Mouse (Mus musculus): ENCODE results near the gene Xrn1. TPM values are rescaled to one million over a fixed set of nuclear protein-coding genes. Genes with fewer than 3 reads are reported as not detected.

The Xrn1 gene
- polyA plus RNA-seq, 1 experiment from 2014 or later, result 19.4 TPM

- no peaks in the 10 kb centered on the region for H3K27me3 ChIP-seq (replicated peaks; ENCODE audit: control insufficient read depth, insufficient read depth, low read length)
- no peak overlapping the region for H3K27ac ChIP-seq (ENCODE audit: low read depth)
- 69% methylated on average over 3 of the region's 3 CpGs for WGBS
- no peak overlapping the region for H3K4me2 ChIP-seq (ENCODE audit: low read length)
- H3K9ac ChIP-seq (ENCODE audit: low read length), result no peak overlapping the region
- no peaks in the 10 kb centered on the region for H3K4me1 ChIP-seq (replicated peaks; ENCODE audit: control insufficient read depth, insufficient read depth, low read length)
- no peak overlapping the region for H3K4me3 ChIP-seq (ENCODE audit: low read depth, low read length)
- H3K36me3 ChIP-seq (ENCODE audit: control insufficient read depth, insufficient read depth, low read length), result peaks cover 84% of the 10 kb centered on the region
- DNase-seq (ENCODE audit: low spot score) (no peak), ATAC-seq (replicated peaks; ENCODE audit: low FRiP score, low TSS enrichment, low read depth) (no peak)
- no peaks in the 10 kb centered on the region for H3K9me3 ChIP-seq (ENCODE audit: control insufficient read depth, low read length)
These were observed 73.4 kb downstream of the Xrn1 start for GRCm38 (mm10) chr9:96027913-96028312.

- Histone ChIP-seq H3K9me3 (ENCODE audit: control insufficient read depth, low read length) (no peaks in the 10 kb centered on the region), H3K27me3 (replicated peaks; ENCODE audit: control insufficient read depth, insufficient read depth, low read length) (no peaks in the 10 kb centered on the region), H3K27ac (ENCODE audit: low read depth) (no peak overlapping the region), H3K4me3 (ENCODE audit: low read depth, low read length) (no peak overlapping the region), H3K36me3 (ENCODE audit: control insufficient read depth, insufficient read depth, low read length) (peaks cover 80% of the 10 kb centered on the region), H3K9ac (ENCODE audit: low read length) (no peak overlapping the region), H3K4me1 (replicated peaks; ENCODE audit: control insufficient read depth, insufficient read depth, low read length) (no peaks in the 10 kb centered on the region), H3K4me2 (ENCODE audit: low read length) (no peak overlapping the region)
- 56% methylated on average over 1 of the region's 1 CpGs for WGBS
- DNase-seq (ENCODE audit: low spot score), result peak; percentile 60
- no peak for ATAC-seq (replicated peaks; ENCODE audit: low FRiP score, low TSS enrichment, low read depth)
These were observed 74.3 kb downstream of the Xrn1 start for GRCm38 (mm10) chr9:96028818-96029217.

GRCm38 (mm10) chr9:96029886-96030285 is 75.3 kb downstream of the Xrn1 start:
- Histone ChIP-seq H3K27me3 (replicated peaks; ENCODE audit: control insufficient read depth, insufficient read depth, low read length) (no peaks in the 10 kb centered on the region), H3K4me3 (ENCODE audit: low read depth, low read length) (no peak overlapping the region), H3K4me1 (replicated peaks; ENCODE audit: control insufficient read depth, insufficient read depth, low read length) (no peaks in the 10 kb centered on the region), H3K9me3 (ENCODE audit: control insufficient read depth, low read length) (no peaks in the 10 kb centered on the region), H3K4me2 (ENCODE audit: low read length) (no peak overlapping the region), H3K9ac (ENCODE audit: low read length) (no peak overlapping the region), H3K36me3 (ENCODE audit: control insufficient read depth, insufficient read depth, low read length) (peaks cover 81% of the 10 kb centered on the region), H3K27ac (ENCODE audit: low read depth) (no peak overlapping the region)
- ATAC-seq (replicated peaks; ENCODE audit: low FRiP score, low TSS enrichment, low read depth) (no peak), DNase-seq (ENCODE audit: low spot score) (no peak)
- 95% methylated on average over 5 of the region's 5 CpGs for WGBS

GRCm38 (mm10) chr9:96035371-96036086 is 81.0 kb downstream of the Xrn1 start:
- H3K4me3 ChIP-seq (ENCODE audit: low read depth, low read length), result no peak overlapping the region
- no peak overlapping the region for H3K4me2 ChIP-seq (ENCODE audit: low read length)
- H3K27me3 ChIP-seq (replicated peaks; ENCODE audit: control insufficient read depth, insufficient read depth, low read length), result no peaks in the 10 kb centered on the region
- ATAC-seq (replicated peaks; ENCODE audit: low FRiP score, low TSS enrichment, low read depth) (no peak), DNase-seq (ENCODE audit: low spot score) (no peak)
- no peak overlapping the region for H3K27ac ChIP-seq (ENCODE audit: low read depth)
- 90% methylated on average over 3 of the region's 3 CpGs for WGBS
- H3K4me1 ChIP-seq (replicated peaks; ENCODE audit: control insufficient read depth, insufficient read depth, low read length), result no peaks in the 10 kb centered on the region
- peaks cover 70% of the 10 kb centered on the region for H3K36me3 ChIP-seq (ENCODE audit: control insufficient read depth, insufficient read depth, low read length)
- H3K9ac ChIP-seq (ENCODE audit: low read length), result no peak overlapping the region
- no peaks in the 10 kb centered on the region for H3K9me3 ChIP-seq (ENCODE audit: control insufficient read depth, low read length)

DNA sequence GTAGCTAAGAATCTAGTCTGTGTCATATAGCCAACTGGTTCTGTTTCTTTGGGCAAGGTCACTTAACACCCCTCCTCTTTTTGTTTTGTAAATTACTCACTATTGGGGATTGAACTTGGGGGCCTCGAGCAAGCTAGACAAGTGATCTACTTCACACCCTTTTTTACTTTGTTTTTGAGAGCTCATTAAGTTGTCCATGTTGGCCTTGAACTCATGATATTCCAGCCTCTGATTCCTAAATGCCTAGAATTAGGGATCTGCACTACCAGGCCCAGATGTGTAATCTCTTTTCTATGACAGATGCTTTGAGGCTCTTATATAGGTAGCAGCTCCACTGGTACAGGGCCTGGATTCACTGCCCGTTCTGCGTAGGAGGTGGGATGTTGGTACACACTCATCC is 89.7 kb downstream of the Xrn1 start:
- Histone ChIP-seq H3K27me3 (replicated peaks; ENCODE audit: control insufficient read depth, insufficient read depth, low read length) (no peaks in the 10 kb centered on the region), H3K27ac (ENCODE audit: low read depth) (no peak overlapping the region), H3K4me1 (replicated peaks; ENCODE audit: control insufficient read depth, insufficient read depth, low read length) (no peaks in the 10 kb centered on the region), H3K36me3 (ENCODE audit: control insufficient read depth, insufficient read depth, low read length) (peaks cover 75% of the 10 kb centered on the region), H3K9ac (ENCODE audit: low read length) (no peak overlapping the region), H3K4me3 (ENCODE audit: low read depth, low read length) (no peak overlapping the region), H3K9me3 (ENCODE audit: control insufficient read depth, low read length) (no peaks in the 10 kb centered on the region), H3K4me2 (ENCODE audit: low read length) (no peak overlapping the region)
- ATAC-seq (replicated peaks; ENCODE audit: low FRiP score, low TSS enrichment, low read depth), result no peak
- 99% methylated on average over 3 of the region's 3 CpGs for WGBS
- no peak for DNase-seq (ENCODE audit: low spot score)

GRCm38 (mm10) chr9:96051501-96051900 is 96.9 kb downstream of the Xrn1 start:
- Histone ChIP-seq H3K4me1 (replicated peaks; ENCODE audit: control insufficient read depth, insufficient read depth, low read length) (no peaks in the 10 kb centered on the region), H3K27me3 (replicated peaks; ENCODE audit: control insufficient read depth, insufficient read depth, low read length) (no peaks in the 10 kb centered on the region), H3K36me3 (ENCODE audit: control insufficient read depth, insufficient read depth, low read length) (peaks cover 80% of the 10 kb centered on the region), H3K9me3 (ENCODE audit: control insufficient read depth, low read length) (no peaks in the 10 kb centered on the region), H3K9ac (ENCODE audit: low read length) (no peak overlapping the region), H3K27ac (ENCODE audit: low read depth) (no peak overlapping the region), H3K4me2 (ENCODE audit: low read length) (no peak overlapping the region), H3K4me3 (ENCODE audit: low read depth, low read length) (no peak overlapping the region)
- no peak for ATAC-seq (replicated peaks; ENCODE audit: low FRiP score, low TSS enrichment, low read depth)
- DNase-seq (ENCODE audit: low spot score), result no peak
- WGBS, result 95% methylated on average over 3 of the region's 4 CpGs

DNA sequence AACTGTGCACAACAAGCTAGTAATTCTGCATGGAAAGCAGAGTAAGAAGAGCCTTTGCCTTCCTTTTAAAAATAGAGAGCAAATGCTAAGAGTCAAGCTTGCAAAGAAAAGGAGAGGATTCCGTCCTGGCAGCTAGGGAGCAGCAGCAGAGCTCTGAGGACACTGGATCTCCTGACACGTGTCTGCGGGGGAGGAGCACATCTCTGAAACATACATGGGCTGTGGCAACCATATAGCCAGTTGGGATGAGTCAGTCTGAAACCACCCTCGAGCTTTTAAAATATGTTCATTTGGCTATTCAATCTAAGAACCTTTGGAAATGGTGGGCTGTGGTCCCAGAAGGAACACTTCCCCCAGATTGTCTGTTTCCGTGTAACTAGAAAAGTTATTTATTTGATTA is 100.3 kb downstream of the Xrn1 start:
- WGBS, result 86% methylated on average over 5 of the region's 5 CpGs
- no peaks in the 10 kb centered on the region for H3K27me3 ChIP-seq (replicated peaks; ENCODE audit: control insufficient read depth, insufficient read depth, low read length)
- H3K4me3 ChIP-seq (ENCODE audit: low read depth, low read length), result no peak overlapping the region
- no peak overlapping the region for H3K27ac ChIP-seq (ENCODE audit: low read depth)
- DNase-seq (ENCODE audit: low spot score), result no peak
- no peak for ATAC-seq (replicated peaks; ENCODE audit: low FRiP score, low TSS enrichment, low read depth)
- H3K4me1 ChIP-seq (replicated peaks; ENCODE audit: control insufficient read depth, insufficient read depth, low read length), result no peaks in the 10 kb centered on the region
- H3K9me3 ChIP-seq (ENCODE audit: control insufficient read depth, low read length), result no peaks in the 10 kb centered on the region
- H3K4me2 ChIP-seq (ENCODE audit: low read length), result no peak overlapping the region
- H3K36me3 ChIP-seq (ENCODE audit: control insufficient read depth, insufficient read depth, low read length), result peaks cover 73% of the 10 kb centered on the region
- H3K9ac ChIP-seq (ENCODE audit: low read length), result no peak overlapping the region

DNA sequence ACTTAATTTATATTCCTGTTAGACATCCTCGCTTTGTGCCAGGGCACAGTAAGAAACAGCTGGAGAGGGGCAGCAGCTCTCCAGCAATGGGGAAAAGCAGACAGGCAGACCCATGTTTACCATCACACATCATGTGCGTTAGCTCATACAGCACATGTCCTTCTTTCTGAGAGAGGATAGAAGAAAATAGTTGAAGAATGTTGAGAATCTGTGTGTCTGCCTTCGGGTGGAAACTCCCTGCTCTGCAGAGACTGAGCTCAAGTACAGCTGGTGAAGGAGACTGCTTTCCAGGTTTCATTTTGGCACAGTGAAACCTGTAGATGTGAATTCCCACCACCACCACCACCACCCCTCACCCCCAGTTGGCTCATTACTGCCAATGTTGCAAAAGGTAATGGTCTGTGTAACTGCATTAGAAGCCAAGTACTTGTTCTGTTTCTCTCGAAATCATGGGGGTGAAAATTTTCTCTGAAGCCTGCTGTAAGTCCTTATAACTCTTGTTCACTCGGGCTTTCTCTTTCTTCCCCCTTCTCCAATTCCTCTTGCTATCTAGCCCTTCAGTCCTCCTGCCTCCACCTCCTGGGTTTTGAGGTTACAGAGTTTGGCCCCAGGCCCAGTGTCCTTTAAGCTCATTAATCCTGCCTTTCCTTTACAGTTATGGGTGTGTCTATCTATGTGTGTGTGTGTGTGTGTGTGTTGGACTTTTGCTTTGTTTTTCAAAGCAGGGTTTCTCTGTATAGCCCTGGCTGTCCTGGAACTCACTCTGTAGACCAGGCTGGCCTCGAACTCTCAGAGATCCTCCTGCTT is 102.1 kb downstream of the Xrn1 start:
- H3K9me3 ChIP-seq (ENCODE audit: control insufficient read depth, low read length), result no peaks in the 10 kb centered on the region
- H3K27ac ChIP-seq (ENCODE audit: low read depth), result no peak overlapping the region
- H3K9ac ChIP-seq (ENCODE audit: low read length), result no peak overlapping the region
- WGBS, result 79% methylated on average over 6 of the region's 6 CpGs
- H3K4me2 ChIP-seq (ENCODE audit: low read length), result no peak overlapping the region
- peaks cover 56% of the 10 kb centered on the region for H3K36me3 ChIP-seq (ENCODE audit: control insufficient read depth, insufficient read depth, low read length)
- no peaks in the 10 kb centered on the region for H3K27me3 ChIP-seq (replicated peaks; ENCODE audit: control insufficient read depth, insufficient read depth, low read length)
- ATAC-seq (replicated peaks; ENCODE audit: low FRiP score, low TSS enrichment, low read depth) (no peak), DNase-seq (ENCODE audit: low spot score) (no peak)
- H3K4me1 ChIP-seq (replicated peaks; ENCODE audit: control insufficient read depth, insufficient read depth, low read length), result no peaks in the 10 kb centered on the region
- no peak overlapping the region for H3K4me3 ChIP-seq (ENCODE audit: low read depth, low read length)
